Mouse (Mus musculus) neural tube, embryonic 13.5 days (tissue): ENCODE results near the gene Mns1. TPM values are rescaled to one million over a fixed set of nuclear protein-coding genes. Genes with fewer than 3 reads are reported as not detected.
"Not testable (repeated sequence)": the region's sequence is repeated elsewhere in the genome, so short reads cannot be mapped to it uniquely, and the experiment has no call there.

Source experiments
- ATAC-seq: fragments of 200-750 bp; cut with Nextera tagmentation; 2 replicates; pipeline ENCODE4 v1.8.0; 2017; ENCODE audit warnings: low read depth, mild to moderate bottlenecking, moderate TSS enrichment, moderate library complexity
- H3K27ac ChIP-seq: fragments of 300-500 bp; sonication (generic); replicated peaks from 2 replicates; pipeline ENCODE4 v1.5.1; 2015; ENCODE audit warnings: moderate library complexity, mild to moderate bottlenecking, inconsistent platforms
- H3K27me3 ChIP-seq: fragments of 300-500 bp; sonication (generic); 2 replicates; pipeline ENCODE4 v1.6.1; 2015; ENCODE audit warnings: mild to moderate bottlenecking, inconsistent platforms
- H3K36me3 ChIP-seq: fragments of 300-500 bp; sonication (generic); 2 replicates; pipeline ENCODE4 v1.6.1; 2015; ENCODE audit warnings: mild to moderate bottlenecking, inconsistent platforms
- H3K4me1 ChIP-seq: fragments of 300-500 bp; sonication (generic); replicated peaks from 2 replicates; pipeline ENCODE4 v1.6.1; 2015; ENCODE audit warnings: inconsistent platforms
- H3K4me2 ChIP-seq: fragments of 300-500 bp; sonication (generic); 2 replicates; pipeline ENCODE4 v1.6.1; 2015; ENCODE audit warnings: inconsistent platforms, mild to moderate bottlenecking, moderate library complexity
- H3K4me3 ChIP-seq: fragments of 300-500 bp; sonication (generic); 2 replicates; pipeline ENCODE4 v1.5.1; 2015; ENCODE audit warnings: mild to moderate bottlenecking, inconsistent platforms
- H3K9ac ChIP-seq: fragments of 300-500 bp; sonication (generic); 2 replicates; pipeline ENCODE4 v1.6.1; 2015; ENCODE audit warnings: moderate library complexity, mild to moderate bottlenecking, inconsistent platforms
- H3K9me3 ChIP-seq: fragments of 300-500 bp; sonication (generic); 2 replicates; pipeline ENCODE4 v1.6.1; 2016; ENCODE audit warnings: inconsistent platforms
- WGBS: fragments of 180-500 bp; shearing (Covaris S2); methylation state at CpG from one replicate; pipeline ENCODE4 v1.1.7; 2015; 5-methylcytosine and 5-hydroxymethylcytosine counted together
- polyA plus RNA-seq: library from polyadenylated mRNA; unstranded; fragments of >200 nt; fragmentation: Nextera tagmentation; extraction: Ambion mirVana; gene quantifications from 2 replicates; pipeline ENCODE4 v1.2.1, GENCODE M21; 2015

The Mns1 gene
- polyA plus RNA-seq, 1 experiment from 2014 or later: 6.9 TPM

DNA sequence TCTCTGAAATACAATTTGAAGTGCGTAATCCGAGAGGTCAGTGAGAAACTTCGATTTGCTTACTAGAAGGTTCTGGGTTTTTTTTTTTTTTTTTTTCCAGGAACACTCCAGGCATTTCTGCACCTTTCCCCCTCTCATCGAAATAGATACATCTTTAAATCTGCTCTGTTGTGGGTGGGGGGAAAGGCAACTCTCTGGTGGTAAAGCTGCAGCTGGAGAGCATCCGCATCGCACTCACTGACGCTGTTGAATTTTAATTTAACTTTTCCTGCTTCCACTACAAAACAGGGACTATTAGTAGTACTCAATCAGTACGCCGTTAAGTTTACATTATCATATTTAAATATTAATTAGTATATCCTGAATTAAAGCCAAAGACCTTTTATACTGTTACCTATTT, 938 bp downstream of the Mns1 start:
- peak overlapping the region; percentile 84 for H3K4me2 ChIP-seq
- peak overlapping the region; percentile 55 for H3K4me3 ChIP-seq
- H3K27ac ChIP-seq: no peak overlapping the region
- no peaks in the 10 kb centered on the region for H3K9me3 ChIP-seq
- no peaks in the 10 kb centered on the region for H3K27me3 ChIP-seq
- peak overlapping the region; percentile 65 for H3K9ac ChIP-seq
- ATAC-seq: no peak
- H3K4me1 ChIP-seq: peaks cover 10% of the 10 kb centered on the region
- 3% methylated on average over 9 of the region's 9 CpGs for WGBS
- H3K36me3 ChIP-seq: no peaks in the 10 kb centered on the region

DNA sequence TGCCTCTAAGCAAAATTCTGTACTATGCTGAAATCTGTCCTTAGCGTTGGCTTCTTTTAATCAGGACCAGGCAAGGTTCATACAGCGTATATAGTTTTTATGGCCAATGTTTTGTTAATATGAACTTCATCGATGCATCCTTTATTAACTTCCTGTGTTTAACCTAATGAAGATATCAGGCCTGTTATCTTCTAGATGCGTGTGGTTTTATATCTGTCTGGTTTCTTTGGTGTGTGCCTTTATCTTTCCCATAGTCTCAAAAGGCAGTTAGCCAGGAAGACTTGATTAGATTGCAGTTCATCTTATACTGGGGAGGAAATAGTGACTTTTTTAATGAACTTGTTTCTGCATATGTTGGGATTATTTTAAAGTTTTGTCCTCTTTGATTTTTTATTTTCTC, 2.5 kb downstream of the Mns1 start:
- Histone ChIP-seq H3K4me2 (no peak overlapping the region), H3K36me3 (no peaks in the 10 kb centered on the region)

DNA sequence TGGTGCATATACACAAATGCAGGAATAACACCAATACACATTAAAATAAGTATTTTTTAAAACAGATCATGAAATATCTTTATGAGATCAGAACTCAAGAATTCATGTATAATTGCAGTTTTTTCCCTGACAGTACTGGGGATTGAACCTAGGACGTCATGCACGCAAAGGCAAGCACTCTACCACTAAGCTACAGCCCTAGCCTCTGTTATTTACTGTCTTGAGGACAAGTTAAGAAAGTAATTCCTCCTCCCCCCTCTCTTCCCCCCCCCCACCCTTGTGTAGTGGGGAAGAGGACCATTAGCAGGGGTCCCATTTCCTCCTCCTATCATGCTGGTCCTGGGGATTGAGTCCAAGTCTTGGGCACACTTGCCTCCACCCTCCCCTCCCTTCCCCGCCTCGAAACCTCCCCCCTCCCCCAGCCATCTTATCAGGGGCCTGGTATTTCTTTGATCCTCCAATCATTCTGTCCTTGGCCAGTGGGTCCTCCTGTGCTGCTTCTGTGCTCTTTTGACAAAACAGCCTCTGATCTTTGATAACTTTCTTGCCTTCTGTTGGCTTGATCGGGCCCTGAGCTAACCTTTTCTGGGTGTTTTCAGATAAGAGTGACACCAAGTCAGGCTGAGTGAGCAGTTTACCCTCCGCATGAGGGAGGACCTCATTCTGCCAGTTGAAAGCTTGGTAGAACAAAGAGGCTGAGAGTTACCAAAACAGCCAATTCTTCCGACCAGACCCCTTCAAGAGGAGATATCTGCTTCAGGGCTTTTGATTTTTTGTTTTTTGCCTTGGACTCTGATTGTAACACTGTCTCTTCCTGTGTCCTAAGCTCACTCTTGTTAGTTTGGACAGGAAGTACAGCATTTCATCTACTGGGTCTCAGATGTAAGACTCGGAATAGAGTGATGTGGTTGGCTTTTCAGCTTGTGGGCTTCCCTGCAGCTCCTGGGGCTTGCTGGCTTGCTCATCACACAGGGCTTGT, 3.4 kb downstream of the Mns1 start:
- H3K4me2 ChIP-seq: no peak overlapping the region
- no peaks in the 10 kb centered on the region for H3K27me3 ChIP-seq
- H3K9me3 ChIP-seq: no peaks in the 10 kb centered on the region
- H3K4me1 ChIP-seq: peaks cover 10% of the 10 kb centered on the region
- no peak overlapping the region for H3K4me3 ChIP-seq
- WGBS: 83% methylated on average over 8 of the region's 8 CpGs
- no peak for ATAC-seq
- no peak overlapping the region for H3K9ac ChIP-seq
- H3K27ac ChIP-seq: no peak overlapping the region
- 0 out of 2 replicates have a peak, but pooled peaks cover 2% of the 10 kb centered on the region for H3K36me3 ChIP-seq

More for the DNA sequence above, 2.5 kb downstream of the Mns1 start:
- H3K27ac ChIP-seq: no peak overlapping the region
- no peaks in the 10 kb centered on the region for H3K27me3 ChIP-seq
- no peak overlapping the region for H3K4me3 ChIP-seq
- WGBS: 97% methylated on average over 4 of the region's 4 CpGs
- H3K9ac ChIP-seq: no peak overlapping the region
- peaks cover 10% of the 10 kb centered on the region for H3K4me1 ChIP-seq
- ATAC-seq: no peak
- H3K9me3 ChIP-seq: no peaks in the 10 kb centered on the region

- 0 out of 2 replicates have a peak, but pooled peaks cover 6% of the 10 kb centered on the region for H3K36me3 ChIP-seq
- H3K27me3 ChIP-seq: no peaks in the 10 kb centered on the region
- no peak overlapping the region for H3K4me3 ChIP-seq
- H3K4me2 ChIP-seq: no peak overlapping the region
- 93% methylated on average over 10 of the region's 10 CpGs for WGBS
- H3K4me1 ChIP-seq: peaks cover 10% of the 10 kb centered on the region
- H3K9ac ChIP-seq: no peak overlapping the region
- H3K9me3 ChIP-seq: no peaks in the 10 kb centered on the region
- no peak overlapping the region for H3K27ac ChIP-seq
- ATAC-seq: no peak
These were observed 4.3 kb downstream of the Mns1 start for GRCm38 (mm10) chr9:72441927-72442715.

GRCm38 (mm10) chr9:72448026-72448425, 10.2 kb downstream of the Mns1 start:
- H3K36me3 ChIP-seq: peaks cover 20% of the 10 kb centered on the region; the same call in 1 of the 2 replicates
- H3K9me3 ChIP-seq: no peaks in the 10 kb centered on the region
- H3K4me1 ChIP-seq: no peaks in the 10 kb centered on the region
- H3K9ac ChIP-seq: no peak overlapping the region
- no peak overlapping the region for H3K4me2 ChIP-seq
- WGBS: 47% methylated on average over 8 of the region's 8 CpGs
- ATAC-seq: no peak
- no peaks in the 10 kb centered on the region for H3K27me3 ChIP-seq
- no peak overlapping the region for H3K4me3 ChIP-seq
- H3K27ac ChIP-seq: no peak overlapping the region

DNA sequence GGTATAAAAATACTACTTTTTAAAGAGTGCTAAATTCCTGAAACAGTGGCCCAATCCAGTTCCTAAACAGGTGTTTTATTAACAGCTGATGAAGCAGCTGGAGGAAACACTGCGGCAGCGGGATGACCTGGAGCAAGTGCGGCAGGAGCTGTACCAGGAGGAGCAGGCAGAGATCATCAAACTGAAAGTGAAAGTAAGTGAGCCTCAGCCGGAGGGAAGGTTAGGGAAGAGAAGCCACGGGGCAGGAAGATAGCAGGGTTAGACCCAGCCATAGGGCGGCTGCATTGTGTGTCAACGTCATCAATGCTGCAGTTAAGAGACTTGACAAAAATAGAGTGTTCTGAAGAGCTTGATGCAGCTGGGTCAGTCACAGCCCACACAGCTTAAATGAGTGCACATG, 11.6 kb downstream of the Mns1 start:
- ATAC-seq: no peak
- 91% methylated on average over 7 of the region's 7 CpGs for WGBS
- Histone ChIP-seq H3K4me2 (no peak overlapping the region), H3K36me3 (peaks cover 24% of the 10 kb centered on the region; the same call in 1 of the 2 replicates), H3K4me3 (no peak overlapping the region), H3K4me1 (no peaks in the 10 kb centered on the region), H3K27ac (no peak overlapping the region), H3K9ac (0 out of 2 replicates have a peak overlapping the region, but pooled peaks have one; percentile 31), H3K27me3 (no peaks in the 10 kb centered on the region), H3K9me3 (no peaks in the 10 kb centered on the region)

- H3K27ac ChIP-seq: no peak overlapping the region
- H3K4me2 ChIP-seq: no peak overlapping the region
- H3K4me3 ChIP-seq: no peak overlapping the region
- H3K36me3 ChIP-seq: peaks cover 24% of the 10 kb centered on the region; the same call in 1 of the 2 replicates
- ATAC-seq: no peak
- H3K9me3 ChIP-seq: no peaks in the 10 kb centered on the region
- H3K27me3 ChIP-seq: no peaks in the 10 kb centered on the region
- H3K4me1 ChIP-seq: no peaks in the 10 kb centered on the region
- WGBS: 82% methylated on average over 2 of the region's 2 CpGs
- H3K9ac ChIP-seq: no peak overlapping the region
These were observed 12.0 kb downstream of the Mns1 start for GRCm38 (mm10) chr9:72449841-72450240.

DNA sequence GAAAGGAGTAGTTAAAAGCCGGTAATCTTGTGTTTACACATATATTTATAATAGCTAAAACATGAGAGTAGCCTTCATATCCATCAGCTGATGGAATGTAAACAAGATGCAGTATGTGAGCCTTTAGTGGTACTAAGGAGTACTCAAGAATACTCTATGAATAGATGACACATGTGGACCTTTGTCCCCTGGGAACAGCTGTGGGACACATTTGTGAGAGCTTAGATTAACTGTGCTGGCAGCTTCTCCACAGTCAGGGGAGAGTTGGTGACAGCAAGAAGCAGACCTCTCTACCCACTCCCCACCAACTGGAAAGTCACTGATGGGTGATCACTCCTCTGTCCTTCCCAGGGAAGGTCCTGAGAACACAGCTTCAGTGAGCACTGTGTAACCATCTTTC, 12.6 kb downstream of the Mns1 start:
- no peaks in the 10 kb centered on the region for H3K27me3 ChIP-seq
- no peak overlapping the region for H3K4me3 ChIP-seq
- no peak for ATAC-seq
- H3K4me1 ChIP-seq: no peaks in the 10 kb centered on the region
- no peaks in the 10 kb centered on the region for H3K9me3 ChIP-seq
- no peak overlapping the region for H3K4me2 ChIP-seq
- H3K27ac ChIP-seq: no peak overlapping the region
- 97% methylated on average over 1 of the region's 1 CpGs for WGBS
- H3K36me3 ChIP-seq: peaks cover 24% of the 10 kb centered on the region; the same call in 1 of the 2 replicates
- H3K9ac ChIP-seq: no peak overlapping the region

GRCm38 (mm10) chr9:72451111-72451510, 13.3 kb downstream of the Mns1 start:
- no peaks in the 10 kb centered on the region for H3K9me3 ChIP-seq
- no peak overlapping the region for H3K27ac ChIP-seq
- H3K4me3 ChIP-seq: no peak overlapping the region
- H3K9ac ChIP-seq: no peak overlapping the region
- H3K4me2 ChIP-seq: no peak overlapping the region
- WGBS: 87% methylated on average over 6 of the region's 6 CpGs
- ATAC-seq: no peak
- H3K36me3 ChIP-seq: peaks cover 24% of the 10 kb centered on the region; the same call in 1 of the 2 replicates
- H3K27me3 ChIP-seq: no peaks in the 10 kb centered on the region
- no peaks in the 10 kb centered on the region for H3K4me1 ChIP-seq

DNA sequence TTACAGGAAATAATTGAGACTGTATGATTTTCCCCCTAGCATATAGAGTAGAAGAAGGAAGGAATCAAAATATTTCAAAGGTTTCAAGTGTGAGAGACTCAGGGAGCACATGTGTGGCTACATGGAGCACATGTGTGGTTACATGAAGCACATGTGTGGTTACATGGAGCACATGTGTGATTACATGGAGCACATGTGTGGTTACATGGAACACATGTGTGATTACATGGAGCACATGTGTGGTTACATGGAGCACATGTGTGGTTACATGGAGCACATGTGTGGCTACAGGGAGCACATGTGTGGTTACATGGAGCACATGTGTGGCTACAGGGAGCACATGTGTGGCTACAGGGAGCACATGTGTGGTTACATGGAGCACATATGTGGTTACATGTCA, 16.5 kb downstream of the Mns1 start:
- not testable (repeated sequence) for H3K9me3 ChIP-seq, H3K4me1 ChIP-seq, H3K4me3 ChIP-seq, ATAC-seq, H3K27ac ChIP-seq, H3K4me2 ChIP-seq, H3K9ac ChIP-seq, H3K27me3 ChIP-seq
- H3K36me3 ChIP-seq: peaks cover 15% of the 10 kb centered on the region; the same call in 1 of the 2 replicates

DNA sequence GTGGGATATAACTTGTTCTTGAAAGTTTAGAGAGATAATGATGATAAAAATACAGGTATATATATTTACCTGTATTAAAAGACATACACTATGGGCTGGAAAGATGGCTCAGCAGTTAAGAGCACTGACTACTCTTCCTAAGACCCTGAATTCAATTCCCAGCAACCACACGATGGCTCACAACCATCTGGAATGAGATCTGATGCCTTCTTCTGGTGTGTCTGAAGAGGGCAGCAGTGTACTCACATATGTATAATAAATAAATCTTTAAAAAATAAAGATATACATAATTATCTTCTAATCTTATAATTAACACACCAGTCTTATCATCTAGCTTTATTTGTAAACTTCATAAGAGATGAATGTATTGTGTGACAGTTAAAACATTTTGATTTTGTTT, 18.6 kb downstream of the Mns1 start:
- no peak for ATAC-seq
- peaks cover 25% of the 10 kb centered on the region; the same call in 1 of the 2 replicates for H3K36me3 ChIP-seq
- H3K27ac ChIP-seq: no peak overlapping the region
- 37% methylated on average over 1 of the region's 1 CpGs for WGBS
- H3K9me3 ChIP-seq: no peaks in the 10 kb centered on the region
- H3K27me3 ChIP-seq: no peaks in the 10 kb centered on the region
- H3K9ac ChIP-seq: no peak overlapping the region
- no peak overlapping the region for H3K4me2 ChIP-seq
- H3K4me1 ChIP-seq: no peaks in the 10 kb centered on the region
- H3K4me3 ChIP-seq: no peak overlapping the region

- Histone ChIP-seq H3K27ac (no peak overlapping the region), H3K9me3 (no peaks in the 10 kb centered on the region), H3K36me3 (peaks cover 17% of the 10 kb centered on the region; the same call in 1 of the 2 replicates), H3K9ac (no peak overlapping the region), H3K27me3 (no peaks in the 10 kb centered on the region), H3K4me3 (no peak overlapping the region), H3K4me2 (no peak overlapping the region), H3K4me1 (no peaks in the 10 kb centered on the region)
- ATAC-seq: peak; percentile 69
- 23% methylated on average over 5 of the region's 5 CpGs for WGBS
These were observed 20.4 kb downstream of the Mns1 start for GRCm38 (mm10) chr9:72458233-72458632.
